Mouse (Mus musculus): ENCODE measurements around the gene Dapk3. TPM values are rescaled to one million over a fixed set of nuclear protein-coding genes. Genes with fewer than 3 reads are reported as not detected.

The Dapk3 gene
- polyA plus RNA-seq, 1 experiment from 2014 or later = 40.5 TPM

DNA sequence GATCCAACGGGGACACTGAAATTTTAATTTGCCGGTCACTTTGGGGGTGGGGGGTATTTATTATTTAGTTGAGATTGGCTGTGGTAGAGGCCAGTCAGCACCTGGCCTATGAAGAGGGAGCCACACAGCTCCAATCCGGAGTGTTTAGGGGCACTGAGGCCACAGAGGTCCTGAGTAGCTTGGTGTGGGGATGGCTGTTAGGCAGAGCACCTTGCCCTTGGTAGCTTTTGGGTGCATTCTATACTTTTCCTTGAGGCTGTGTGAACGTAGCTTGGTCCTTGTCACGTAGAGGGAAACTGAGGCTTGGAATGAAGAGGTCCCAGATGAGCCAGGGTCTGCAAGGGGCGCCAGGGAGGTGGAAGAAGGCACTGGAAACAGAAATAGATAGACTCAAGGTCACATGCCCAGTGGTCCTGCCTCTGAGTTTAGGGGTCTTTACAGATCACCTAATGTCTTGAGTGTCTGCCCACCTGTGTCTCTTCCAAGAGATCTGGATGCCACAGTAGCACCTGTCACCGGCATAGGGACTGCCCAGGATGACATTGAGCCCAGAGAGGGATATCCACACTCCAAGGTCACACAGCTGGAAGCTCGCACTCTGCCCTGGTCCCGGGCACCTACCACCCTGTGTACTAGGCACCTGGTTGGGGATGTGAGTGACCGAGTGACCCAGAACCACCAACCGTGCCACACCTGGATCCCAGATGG lies 43.8 kb upstream of the Dapk3 start:
- Histone ChIP-seq H3K4me1 (replicated peaks; ENCODE audit: control insufficient read depth, insufficient read depth, low read length) (peaks cover 55% of the 10 kb centered on the region), H3K9me3 (ENCODE audit: control insufficient read depth, low read length) (no peaks in the 10 kb centered on the region), H3K27ac (ENCODE audit: low read length) (peak overlapping the region; percentile 88), H3K27me3 (ENCODE audit: control insufficient read depth, insufficient read depth, low read depth, low read length) (peaks cover 8% of the 10 kb centered on the region; the same call in 1 of the 2 replicates), H3K4me3 (ENCODE audit: low read length) (peak overlapping the region; percentile 91), H3K4me2 (ENCODE audit: low read depth, low read length) (peak overlapping the region; percentile 85), H3K36me3 (ENCODE audit: control insufficient read depth, insufficient read depth, low read length) (peaks cover 5% of the 10 kb centered on the region), H3K9ac (ENCODE audit: low read length) (peak overlapping the region; percentile 88)
- no peak for ATAC-seq (ENCODE audit: low read depth)
- whole genome bisulfite sequencing = 55% methylated on average over 11 of the region's 11 CpGs

DNA sequence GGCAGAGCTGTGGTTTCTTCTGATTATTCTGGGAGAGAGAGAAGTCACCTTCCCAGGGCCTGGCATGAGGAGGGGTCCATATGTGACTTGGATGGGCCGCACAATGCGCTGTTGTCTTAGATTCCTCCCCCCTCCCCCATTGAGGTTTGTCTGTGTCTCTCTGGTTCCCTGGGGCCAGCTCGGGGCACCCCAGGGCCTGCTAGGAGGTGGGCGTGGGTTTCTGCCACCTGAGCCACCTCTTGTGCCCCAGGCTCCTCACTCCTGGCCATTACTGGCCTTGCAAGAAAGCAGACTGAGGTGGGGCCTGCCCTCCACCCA lies 43.3 kb upstream of the Dapk3 start:
- peak overlapping the region; percentile 2; the same call in 1 of the 2 replicates for H3K4me3 ChIP-seq (ENCODE audit: low read length)
- H3K9me3 ChIP-seq (ENCODE audit: control insufficient read depth, low read length) = no peaks in the 10 kb centered on the region
- H3K36me3 ChIP-seq (ENCODE audit: control insufficient read depth, insufficient read depth, low read length) = peaks cover 10% of the 10 kb centered on the region
- 67% methylated on average over 4 of the region's 4 CpGs for WGBS
- no peak for ATAC-seq (ENCODE audit: low read depth)
- peaks cover 3% of the 10 kb centered on the region; the same call in 1 of the 2 replicates for H3K27me3 ChIP-seq (ENCODE audit: control insufficient read depth, insufficient read depth, low read depth, low read length)
- H3K4me2 ChIP-seq (ENCODE audit: low read depth, low read length) = peak overlapping the region; percentile 50
- H3K4me1 ChIP-seq (replicated peaks; ENCODE audit: control insufficient read depth, insufficient read depth, low read length) = peaks cover 50% of the 10 kb centered on the region
- H3K9ac ChIP-seq (ENCODE audit: low read length) = peak overlapping the region; percentile 55
- H3K27ac ChIP-seq (ENCODE audit: low read length) = no peak overlapping the region

DNA sequence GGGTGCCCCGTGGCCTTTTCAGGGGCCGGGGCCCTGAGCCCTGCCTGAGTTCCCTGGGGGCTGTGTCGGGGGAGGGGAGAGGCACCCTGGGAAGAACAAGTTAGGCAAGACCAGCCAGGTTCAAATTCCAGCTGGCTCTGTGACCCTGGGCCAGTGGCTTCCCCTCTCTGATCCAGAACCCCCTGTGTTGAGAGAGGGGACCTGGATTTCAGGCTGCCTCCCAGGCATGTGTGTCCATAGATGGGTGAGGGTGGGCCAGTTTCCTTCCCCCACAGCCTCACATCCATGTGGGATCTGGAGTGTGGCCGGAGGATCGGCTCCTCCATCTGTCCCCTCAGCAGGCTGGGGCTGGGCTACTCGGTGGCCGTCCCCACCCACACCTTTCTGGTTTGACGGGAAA lies 42.8 kb upstream of the Dapk3 start:
- H3K27ac ChIP-seq (ENCODE audit: low read length) = peak overlapping the region; percentile 7; the same call in 1 of the 2 replicates
- peaks cover 48% of the 10 kb centered on the region for H3K4me1 ChIP-seq (replicated peaks; ENCODE audit: control insufficient read depth, insufficient read depth, low read length)
- H3K9ac ChIP-seq (ENCODE audit: low read length) = peak overlapping the region; percentile 55
- peaks cover 3% of the 10 kb centered on the region; the same call in 1 of the 2 replicates for H3K27me3 ChIP-seq (ENCODE audit: control insufficient read depth, insufficient read depth, low read depth, low read length)
- H3K9me3 ChIP-seq (ENCODE audit: control insufficient read depth, low read length) = no peaks in the 10 kb centered on the region
- H3K4me2 ChIP-seq (ENCODE audit: low read depth, low read length) = peak overlapping the region; percentile 50
- WGBS = 29% methylated on average over 8 of the region's 8 CpGs
- H3K4me3 ChIP-seq (ENCODE audit: low read length) = peak overlapping the region; percentile 21
- peaks cover 16% of the 10 kb centered on the region for H3K36me3 ChIP-seq (ENCODE audit: control insufficient read depth, insufficient read depth, low read length)
- no peak for ATAC-seq (ENCODE audit: low read depth)

DNA sequence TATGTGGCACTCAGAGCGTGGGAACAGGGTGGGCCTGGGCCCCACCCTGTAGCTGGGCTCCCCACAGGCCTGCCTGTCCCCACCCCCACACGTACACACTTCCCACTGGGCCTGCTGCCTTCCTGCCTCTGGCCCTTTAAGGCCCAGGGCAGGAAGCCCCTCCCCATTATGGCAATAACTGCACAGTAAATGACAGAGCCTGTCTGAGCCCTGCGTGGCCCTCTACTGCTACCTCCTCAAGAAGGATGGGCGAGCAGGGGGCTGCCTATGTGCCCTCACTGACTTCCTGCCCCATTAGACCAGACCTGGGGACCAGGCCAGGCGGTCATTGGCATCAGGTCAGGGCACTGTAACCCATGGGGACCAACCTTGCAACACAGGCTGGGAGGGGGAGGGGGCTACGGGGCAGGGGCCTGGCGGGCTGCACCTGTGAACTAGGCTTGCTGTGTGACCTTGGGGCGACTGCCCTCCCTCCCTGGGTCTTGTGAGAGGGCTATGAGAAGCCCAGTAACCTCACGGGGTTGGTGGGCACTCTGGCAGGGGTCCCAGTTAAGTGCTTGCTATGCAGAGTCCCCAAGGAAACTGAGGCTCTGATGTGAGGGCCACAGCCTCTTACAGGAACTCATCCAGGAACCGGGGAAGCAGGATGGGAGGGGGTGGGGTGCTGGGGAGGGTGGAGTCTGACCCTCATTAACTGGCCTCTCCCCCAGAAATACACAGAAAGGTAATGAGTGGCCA lies 41.9 kb upstream of the Dapk3 start:
- 37% methylated on average over 10 of the region's 10 CpGs for WGBS
- Histone ChIP-seq H3K36me3 (ENCODE audit: control insufficient read depth, insufficient read depth, low read length) (peaks cover 24% of the 10 kb centered on the region), H3K27me3 (ENCODE audit: control insufficient read depth, insufficient read depth, low read depth, low read length) (no peaks in the 10 kb centered on the region), H3K27ac (ENCODE audit: low read length) (peak overlapping the region; percentile 44; the same call in 1 of the 2 replicates), H3K4me1 (replicated peaks; ENCODE audit: control insufficient read depth, insufficient read depth, low read length) (peaks cover 41% of the 10 kb centered on the region), H3K4me2 (ENCODE audit: low read depth, low read length) (peak overlapping the region; percentile 50), H3K4me3 (ENCODE audit: low read length) (peak overlapping the region; percentile 21), H3K9ac (ENCODE audit: low read length) (peak overlapping the region; percentile 55), H3K9me3 (ENCODE audit: control insufficient read depth, low read length) (no peaks in the 10 kb centered on the region)
- no peak for ATAC-seq (ENCODE audit: low read depth)

DNA sequence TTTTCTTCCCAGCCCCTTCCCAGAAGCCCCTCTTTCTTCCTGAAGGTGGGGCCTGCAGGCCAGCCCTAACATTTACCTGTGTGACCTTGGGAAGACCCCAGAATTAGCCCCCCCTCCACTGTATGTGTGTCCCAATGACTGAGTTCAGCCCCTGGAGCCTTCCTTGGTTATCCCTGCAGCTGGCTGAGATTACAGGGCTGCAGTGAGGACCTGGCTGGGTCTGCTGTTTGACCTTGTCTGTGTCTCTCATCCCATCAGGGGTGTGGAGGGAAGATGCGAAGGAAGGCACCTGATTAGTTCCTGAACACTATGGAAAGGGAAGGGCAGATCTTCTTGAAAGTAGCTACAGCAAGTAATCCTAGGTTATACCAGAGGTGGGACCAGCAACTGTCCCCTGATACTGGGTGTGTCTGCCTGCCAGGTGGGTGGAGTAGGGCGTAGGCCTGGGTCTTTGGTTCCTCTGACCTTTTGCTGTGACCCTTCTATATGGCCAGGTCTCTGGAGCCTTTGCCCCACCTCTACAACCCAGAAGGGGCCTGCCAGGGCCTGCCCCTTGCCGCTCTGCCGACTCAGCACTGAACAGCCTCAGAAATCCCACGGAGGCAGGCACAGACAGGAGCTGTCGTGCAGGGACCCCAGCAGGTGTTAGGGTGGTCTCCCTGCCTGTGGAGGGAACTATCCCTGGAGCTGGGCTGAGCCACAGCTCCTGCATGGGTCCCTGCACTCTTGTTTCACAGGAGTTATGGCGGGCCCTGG lies 41.2 kb upstream of the Dapk3 start:
- 80% methylated on average over 7 of the region's 7 CpGs for WGBS
- no peaks in the 10 kb centered on the region for H3K27me3 ChIP-seq (ENCODE audit: control insufficient read depth, insufficient read depth, low read depth, low read length)
- H3K9ac ChIP-seq (ENCODE audit: low read length) = no peak overlapping the region; the same call in 1 of the 2 replicates
- 0 out of 2 replicates have a peak overlapping the region, but pooled peaks have one; percentile 31 for H3K27ac ChIP-seq (ENCODE audit: low read length)
- peaks cover 32% of the 10 kb centered on the region for H3K36me3 ChIP-seq (ENCODE audit: control insufficient read depth, insufficient read depth, low read length)
- H3K4me3 ChIP-seq (ENCODE audit: low read length) = no peak overlapping the region
- peaks cover 41% of the 10 kb centered on the region for H3K4me1 ChIP-seq (replicated peaks; ENCODE audit: control insufficient read depth, insufficient read depth, low read length)
- H3K9me3 ChIP-seq (ENCODE audit: control insufficient read depth, low read length) = no peaks in the 10 kb centered on the region
- no peak overlapping the region; the same call in 1 of the 2 replicates for H3K4me2 ChIP-seq (ENCODE audit: low read depth, low read length)
- no peak for ATAC-seq (ENCODE audit: low read depth)

DNA sequence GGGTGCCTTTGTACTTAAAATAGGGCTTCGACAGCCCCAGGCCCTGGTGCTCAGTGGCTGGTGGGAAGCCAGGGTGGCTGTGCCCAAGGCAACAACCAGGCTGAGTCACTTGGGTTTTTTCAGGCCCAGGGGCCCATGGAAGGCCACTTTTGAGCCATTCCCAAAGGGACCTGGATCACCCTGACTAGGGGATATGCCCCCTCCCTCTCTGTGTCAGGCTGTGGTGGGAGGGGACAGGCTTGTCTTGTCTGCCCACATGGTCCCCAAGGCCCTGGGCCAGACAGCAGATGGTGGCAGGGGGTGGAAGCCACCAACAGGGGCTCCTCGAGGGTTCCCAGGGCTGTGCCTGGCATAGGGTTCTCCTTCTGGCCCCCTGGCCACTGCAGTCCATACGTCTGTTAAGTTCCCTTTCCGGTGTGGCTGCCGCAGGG lies 40.2 kb upstream of the Dapk3 start:
- Histone ChIP-seq H3K9me3 (ENCODE audit: control insufficient read depth, low read length) (no peaks in the 10 kb centered on the region), H3K27ac (ENCODE audit: low read length) (no peak overlapping the region), H3K4me1 (replicated peaks; ENCODE audit: control insufficient read depth, insufficient read depth, low read length) (peaks cover 41% of the 10 kb centered on the region), H3K36me3 (ENCODE audit: control insufficient read depth, insufficient read depth, low read length) (peaks cover 40% of the 10 kb centered on the region), H3K4me3 (ENCODE audit: low read length) (no peak overlapping the region), H3K9ac (ENCODE audit: low read length) (no peak overlapping the region), H3K27me3 (ENCODE audit: control insufficient read depth, insufficient read depth, low read depth, low read length) (no peaks in the 10 kb centered on the region), H3K4me2 (ENCODE audit: low read depth, low read length) (no peak overlapping the region)
- ATAC-seq (ENCODE audit: low read depth) = no peak
- WGBS = 75% methylated on average over 5 of the region's 5 CpGs

DNA sequence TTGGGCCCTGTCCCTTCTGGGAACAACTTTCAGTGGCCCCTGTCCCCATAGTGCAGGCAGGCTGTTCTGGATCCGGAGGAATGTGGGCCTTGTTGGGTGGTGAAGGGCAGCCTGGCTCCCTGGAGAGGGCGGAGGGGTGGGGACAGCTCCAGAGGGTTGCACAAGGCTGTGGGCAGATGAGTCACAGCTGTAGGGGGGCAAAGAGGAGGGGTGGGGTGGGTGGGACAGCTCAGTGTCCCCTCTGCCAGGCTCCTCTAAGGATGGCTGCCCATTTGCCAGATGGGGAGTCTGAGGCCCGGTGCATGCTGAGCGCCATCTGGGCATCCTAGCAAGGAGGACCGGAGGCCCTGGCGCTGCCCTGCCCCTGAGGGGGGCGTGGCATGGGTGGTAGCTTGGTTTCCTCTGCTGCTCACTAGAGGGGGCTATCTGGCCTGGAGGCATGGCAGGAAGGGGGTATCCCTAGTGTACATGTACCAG lies 39.6 kb upstream of the Dapk3 start:
- Histone ChIP-seq H3K9me3 (ENCODE audit: control insufficient read depth, low read length) (no peaks in the 10 kb centered on the region), H3K4me3 (ENCODE audit: low read length) (no peak overlapping the region), H3K27ac (ENCODE audit: low read length) (no peak overlapping the region), H3K9ac (ENCODE audit: low read length) (no peak overlapping the region), H3K27me3 (ENCODE audit: control insufficient read depth, insufficient read depth, low read depth, low read length) (no peaks in the 10 kb centered on the region), H3K4me2 (ENCODE audit: low read depth, low read length) (no peak overlapping the region), H3K36me3 (ENCODE audit: control insufficient read depth, insufficient read depth, low read length) (peaks cover 47% of the 10 kb centered on the region), H3K4me1 (replicated peaks; ENCODE audit: control insufficient read depth, insufficient read depth, low read length) (peaks cover 41% of the 10 kb centered on the region)
- ATAC-seq (ENCODE audit: low read depth) = no peak
- 84% methylated on average over 7 of the region's 7 CpGs for WGBS

DNA sequence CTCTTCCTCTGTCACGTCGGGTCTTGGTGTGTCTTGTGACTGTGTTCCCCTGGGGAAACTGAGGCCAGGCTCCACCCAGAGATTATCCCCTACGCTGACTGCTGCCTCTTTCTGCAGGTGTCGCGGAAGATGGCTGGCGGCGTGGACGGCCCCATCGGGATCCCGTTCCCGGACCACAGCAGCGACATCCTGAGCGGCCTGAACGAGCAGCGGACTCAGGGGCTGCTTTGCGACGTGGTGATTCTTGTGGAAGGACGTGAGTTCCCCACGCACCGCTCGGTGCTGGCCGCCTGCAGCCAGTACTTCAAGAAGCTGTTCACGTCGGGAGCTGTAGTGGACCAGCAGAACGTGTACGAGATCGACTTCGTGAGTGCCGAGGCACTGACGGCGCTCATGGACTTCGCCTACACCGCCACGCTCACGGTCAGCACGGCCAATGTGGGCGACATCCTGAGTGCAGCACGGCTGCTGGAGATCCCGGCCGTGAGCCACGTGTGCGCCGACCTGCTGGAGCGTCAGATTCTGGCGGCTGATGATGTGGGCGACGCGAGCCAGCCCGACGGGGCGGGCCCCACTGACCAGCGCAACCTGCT lies 38.9 kb upstream of the Dapk3 start:
- Histone ChIP-seq H3K9me3 (ENCODE audit: control insufficient read depth, low read length) (no peaks in the 10 kb centered on the region), H3K27ac (ENCODE audit: low read length) (no peak overlapping the region), H3K4me2 (ENCODE audit: low read depth, low read length) (no peak overlapping the region), H3K36me3 (ENCODE audit: control insufficient read depth, insufficient read depth, low read length) (peaks cover 53% of the 10 kb centered on the region), H3K4me1 (replicated peaks; ENCODE audit: control insufficient read depth, insufficient read depth, low read length) (peaks cover 36% of the 10 kb centered on the region), H3K27me3 (ENCODE audit: control insufficient read depth, insufficient read depth, low read depth, low read length) (no peaks in the 10 kb centered on the region), H3K4me3 (ENCODE audit: low read length) (no peak overlapping the region), H3K9ac (ENCODE audit: low read length) (no peak overlapping the region)
- 92% methylated on average over 52 of the region's 52 CpGs for WGBS
- no peak for ATAC-seq (ENCODE audit: low read depth)

Data from lung, embryonic 16.5 days (tissue).